Comparison of ENCODE assay signal across 23 mouse cellular contexts in genomic region chr5:36897999-36898398, GRCm38 (mm10). TPM values are rescaled to one million over a fixed set of nuclear protein-coding genes. Genes with fewer than 3 reads are reported as not detected.
A peak's percentile ranks its signal among the peaks of the same experiment; 100 is the strongest.
DNase-seq lines count a peak whose midpoint lies in the region; ATAC-seq and TF ChIP-seq lines count a peak whose summit lies in the region.
"Had no signal": no experiment of that assay in that cellular context is flagged by ENCODE, and none has a peak within 500 bp of the region (broad histone marks: within the 10 kb centered on the region; RNA-seq: fewer than 3 reads in every experiment).

No protein-coding gene starts in this region.

- no peaks in the 10 kb centered on the region for H3K36me3 ChIP-seq in forebrain, postnatal 0 days (ENCODE audit: insufficient read depth)
- no peaks in the 10 kb centered on the region for H3K36me3 ChIP-seq in forebrain, embryonic 14.5 days (ENCODE audit: control insufficient read depth, insufficient read depth, low read length)
- no peaks in the 10 kb centered on the region for H3K36me3 ChIP-seq in hindbrain, postnatal 0 days (ENCODE audit: insufficient read depth, low read length)
- no peaks in the 10 kb centered on the region for H3K36me3 ChIP-seq in hindbrain, embryonic 10.5 days
- H3K36me3 ChIP-seq in neural tube, embryonic 13.5 days = no peaks in the 10 kb centered on the region
- no peaks in the 10 kb centered on the region for H3K36me3 ChIP-seq in neural tube, embryonic 15.5 days
- H3K36me3 ChIP-seq: embryonic facial prominence, embryonic 12.5 days; embryonic facial prominence, embryonic 15.5 days; forebrain, embryonic 12.5 days; heart, embryonic 12.5 days; heart, embryonic 15.5 days; intestine, embryonic 15.5 days had no signal

- DNase-seq in cerebellum, adult 2 months = no peak
- no peak for DNase-seq in cerebellum, adult 8-10 months
- DNase-seq in forebrain, postnatal 0 days = peak; percentile 52
- DNase-seq in forebrain, embryonic 14.5 days (ENCODE audit: low spot score) = no peak
- DNase-seq in hindbrain, postnatal 0 days (ENCODE audit: low spot score) = peak; percentile 45
- no peak for DNase-seq in hindbrain, embryonic 10.5 days (ENCODE audit: low spot score)
- DNase-seq: adrenal gland, adult 8-10 months; adrenal gland, postnatal 25 days; gastrocnemius, postnatal 25 days; heart, adult 18-20 months; heart, postnatal 10 days; heart, postnatal 36 days; kidney, adult 11 months had no signal

- WGBS in cerebellum, adult 2 months = 18% methylated on average over 8 of the region's 8 CpGs
- 55% methylated on average over 8 of the region's 8 CpGs for WGBS in forebrain, postnatal 0 days
- WGBS in forebrain, embryonic 14.5 days = 68% methylated on average over 8 of the region's 8 CpGs
- 66% methylated on average over 8 of the region's 8 CpGs for WGBS in hindbrain, postnatal 0 days
- WGBS in hindbrain, embryonic 10.5 days = 90% methylated on average over 8 of the region's 8 CpGs
- 86% methylated on average over 8 of the region's 8 CpGs for WGBS in neural tube, embryonic 13.5 days
- 83% methylated on average over 8 of the region's 8 CpGs for WGBS in neural tube, embryonic 15.5 days

- no peaks in the 10 kb centered on the region for H3K27me3 ChIP-seq in cerebellum, adult 2 months (ENCODE audit: control insufficient read depth, insufficient read depth, low read length)
- H3K27me3 ChIP-seq in forebrain, postnatal 0 days (ENCODE audit: insufficient read depth, low read length) = no peaks in the 10 kb centered on the region
- H3K27me3 ChIP-seq in forebrain, embryonic 14.5 days (replicated peaks; ENCODE audit: control insufficient read depth, insufficient read depth, low read length) = no peaks in the 10 kb centered on the region
- no peaks in the 10 kb centered on the region for H3K27me3 ChIP-seq in hindbrain, postnatal 0 days (ENCODE audit: insufficient read depth, low read length)
- H3K27me3 ChIP-seq in hindbrain, embryonic 10.5 days (ENCODE audit: insufficient read depth, poor library complexity, severe bottlenecking) = no peaks in the 10 kb centered on the region
- H3K27me3 ChIP-seq in neural tube, embryonic 13.5 days = no peaks in the 10 kb centered on the region
- H3K27me3 ChIP-seq in neural tube, embryonic 15.5 days (replicated peaks) = no peaks in the 10 kb centered on the region
- H3K27me3 ChIP-seq: embryonic facial prominence, embryonic 12.5 days; intestine, embryonic 15.5 days had no signal

- H3K4me1 ChIP-seq in cerebellum, adult 2 months (ENCODE audit: control insufficient read depth, insufficient read depth, low read length) = peaks cover 85% of the 10 kb centered on the region
- H3K4me1 ChIP-seq in forebrain, postnatal 0 days (ENCODE audit: insufficient read depth) = peaks cover 10% of the 10 kb centered on the region
- H3K4me1 ChIP-seq in forebrain, embryonic 14.5 days (ENCODE audit: control insufficient read depth, insufficient read depth, low read length) = peaks cover 21% of the 10 kb centered on the region
- peaks cover 49% of the 10 kb centered on the region for H3K4me1 ChIP-seq in hindbrain, postnatal 0 days (ENCODE audit: insufficient read depth, low read length)
- peaks cover 20% of the 10 kb centered on the region; the same call in 1 of the 2 replicates for H3K4me1 ChIP-seq in hindbrain, embryonic 10.5 days (replicated peaks)
- H3K4me1 ChIP-seq in neural tube, embryonic 13.5 days (replicated peaks) = peaks cover 61% of the 10 kb centered on the region
- peaks cover 60% of the 10 kb centered on the region for H3K4me1 ChIP-seq in neural tube, embryonic 15.5 days
- H3K4me1 ChIP-seq: embryonic facial prominence, embryonic 12.5 days; embryonic facial prominence, embryonic 15.5 days; heart, embryonic 12.5 days; heart, embryonic 15.5 days; intestine, embryonic 15.5 days had no signal

- TF ChIP-seq POLR2A in cerebellum, adult 2 months (IDR thresholded peaks at IDR 0.05; ENCODE audit: borderline replicate concordance, insufficient read depth, low read length) = no peak

- no peak; the same call in 1 of the 2 replicates for ATAC-seq in forebrain, postnatal 0 days
- no peak; the same call in 1 of the 2 replicates for ATAC-seq in forebrain, embryonic 14.5 days
- ATAC-seq in hindbrain, postnatal 0 days = no peak
- ATAC-seq in neural tube, embryonic 13.5 days (ENCODE audit: low read depth) = no peak
- ATAC-seq in neural tube, embryonic 15.5 days (ENCODE audit: low FRiP score) = no peak
- ATAC-seq: activated CD4-positive, CD25-positive, alpha-beta regulatory T cell, adult 4 months; intestine, embryonic 15.5 days had no signal

- no peak overlapping the region for H3K4me3 ChIP-seq in cerebellum, adult 2 months (replicated peaks; ENCODE audit: insufficient read depth, low read depth, low read length)
- no peak overlapping the region for H3K4me3 ChIP-seq in forebrain, postnatal 0 days (ENCODE audit: low read depth, low read length)
- no peak overlapping the region for H3K4me3 ChIP-seq in forebrain, embryonic 14.5 days (ENCODE audit: low read depth, low read length)
- no peak overlapping the region for H3K4me3 ChIP-seq in hindbrain, postnatal 0 days (ENCODE audit: low read length)
- no peak overlapping the region for H3K4me3 ChIP-seq in hindbrain, embryonic 10.5 days
- no peak overlapping the region for H3K4me3 ChIP-seq in neural tube, embryonic 13.5 days
- H3K4me3 ChIP-seq in neural tube, embryonic 15.5 days (replicated peaks) = no peak overlapping the region
- H3K4me3 ChIP-seq: embryonic facial prominence, embryonic 12.5 days; embryonic facial prominence, embryonic 15.5 days; forebrain, embryonic 12.5 days; heart, embryonic 12.5 days; heart, embryonic 15.5 days; intestine, embryonic 15.5 days had no signal

- H3K9me3 ChIP-seq in forebrain, postnatal 0 days (ENCODE audit: low read length) = no peaks in the 10 kb centered on the region
- H3K9me3 ChIP-seq in forebrain, embryonic 14.5 days (replicated peaks; ENCODE audit: control insufficient read depth, low read length) = no peaks in the 10 kb centered on the region
- H3K9me3 ChIP-seq in hindbrain, postnatal 0 days (ENCODE audit: low read length) = no peaks in the 10 kb centered on the region
- peaks cover 3% of the 10 kb centered on the region; the same call in 1 of the 2 replicates for H3K9me3 ChIP-seq in hindbrain, embryonic 10.5 days
- no peaks in the 10 kb centered on the region for H3K9me3 ChIP-seq in neural tube, embryonic 13.5 days
- H3K9me3 ChIP-seq in neural tube, embryonic 15.5 days (replicated peaks) = no peaks in the 10 kb centered on the region
- H3K9me3 ChIP-seq: embryonic facial prominence, embryonic 12.5 days; embryonic facial prominence, embryonic 15.5 days; forebrain, embryonic 12.5 days; heart, embryonic 12.5 days; heart, embryonic 15.5 days; intestine, embryonic 15.5 days had no signal

- peak overlapping the region; percentile 92; the same call in 1 of the 2 replicates for H3K27ac ChIP-seq in cerebellum, adult 2 months (ENCODE audit: insufficient read depth, low read length)
- no peak overlapping the region; the same call in 1 of the 2 replicates for H3K27ac ChIP-seq in forebrain, postnatal 0 days (ENCODE audit: low read depth, low read length)
- no peak overlapping the region for H3K27ac ChIP-seq in forebrain, embryonic 14.5 days (ENCODE audit: low read depth, low read length)
- peak overlapping the region; percentile 59 for H3K27ac ChIP-seq in hindbrain, postnatal 0 days
- no peak overlapping the region for H3K27ac ChIP-seq in hindbrain, embryonic 10.5 days
- H3K27ac ChIP-seq in neural tube, embryonic 13.5 days (replicated peaks) = no peak overlapping the region
- no peak overlapping the region; the same call in 1 of the 2 replicates for H3K27ac ChIP-seq in neural tube, embryonic 15.5 days (replicated peaks)
- H3K27ac ChIP-seq: embryonic facial prominence, embryonic 12.5 days; embryonic facial prominence, embryonic 15.5 days; forebrain, embryonic 12.5 days; heart, embryonic 15.5 days; intestine, embryonic 15.5 days had no signal

- no peak for TF ChIP-seq CTCF in cerebellum, adult 2 months (IDR thresholded peaks at IDR 0.05; ENCODE audit: borderline replicate concordance, insufficient read depth, low read depth, low read length)
- no peak for TF ChIP-seq CTCF in forebrain, postnatal 0 days (IDR thresholded peaks at IDR 0.05; ENCODE audit: low read depth)
- TF ChIP-seq CTCF in hindbrain, postnatal 0 days (IDR thresholded peaks at IDR 0.05; ENCODE audit: low read depth) = no peak

- H3K4me2 ChIP-seq in forebrain, postnatal 0 days (ENCODE audit: low read depth) = no peak overlapping the region
- no peak overlapping the region for H3K4me2 ChIP-seq in forebrain, embryonic 14.5 days (ENCODE audit: low read length)
- H3K4me2 ChIP-seq in hindbrain, postnatal 0 days (ENCODE audit: low read depth, low read length) = no peak overlapping the region
- no peak overlapping the region for H3K4me2 ChIP-seq in neural tube, embryonic 13.5 days
- H3K4me2 ChIP-seq in neural tube, embryonic 15.5 days = no peak overlapping the region
- H3K4me2 ChIP-seq: embryonic facial prominence, embryonic 12.5 days; embryonic facial prominence, embryonic 15.5 days; forebrain, embryonic 12.5 days; heart, embryonic 12.5 days; heart, embryonic 15.5 days; intestine, embryonic 15.5 days had no signal

- no peak overlapping the region for H3K9ac ChIP-seq in forebrain, postnatal 0 days
- no peak overlapping the region for H3K9ac ChIP-seq in forebrain, embryonic 14.5 days (ENCODE audit: low read length)
- H3K9ac ChIP-seq in hindbrain, postnatal 0 days (replicated peaks; ENCODE audit: low read length) = no peak overlapping the region
- 0 out of 2 replicates have a peak overlapping the region, but pooled peaks have one; percentile 22 for H3K9ac ChIP-seq in neural tube, embryonic 13.5 days
- no peak overlapping the region for H3K9ac ChIP-seq in neural tube, embryonic 15.5 days (replicated peaks)
- H3K9ac ChIP-seq: embryonic facial prominence, embryonic 12.5 days; embryonic facial prominence, embryonic 15.5 days; forebrain, embryonic 12.5 days; heart, embryonic 12.5 days; heart, embryonic 15.5 days; intestine, embryonic 15.5 days had no signal

RNA-seq across cellular contexts. Expression of gene Ppp2r2c, which starts 29.7 kb away (rescaled TPM):
- 259 and 273 TPM in 2 replicates for polyA plus RNA-seq in cerebellum, adult 2 months (2012; rRNA removed)
- total RNA-seq in forebrain, postnatal 0 days (2014; rRNA removed) = 171 and 177 TPM in 2 replicates
- 75.5 and 96.1 TPM in 2 replicates for polyA plus RNA-seq in forebrain, postnatal 0 days (2015; fragmentation: Nextera tagmentation; extraction: Ambion mirVana)
- polyA plus RNA-seq in forebrain, embryonic 14.5 days (2014; fragmentation: Nextera tagmentation; extraction: Ambion mirVana) = 17.1 and 23.4 TPM in 2 replicates
- total RNA-seq in hindbrain, postnatal 0 days (2014; rRNA removed) = 255 and 263 TPM in 2 replicates
- 103 and 105 TPM in 2 replicates for polyA plus RNA-seq in hindbrain, postnatal 0 days (2015; fragmentation: Nextera tagmentation; extraction: Ambion mirVana)
- 1.1 and 1.6 TPM in 2 replicates for polyA plus RNA-seq in hindbrain, embryonic 10.5 days (2016; fragmentation: Nextera tagmentation; extraction: Ambion mirVana)
- polyA plus RNA-seq in neural tube, embryonic 13.5 days (2015; fragmentation: Nextera tagmentation; extraction: Ambion mirVana) = 43.1 and 44.8 TPM in 2 replicates
- polyA plus RNA-seq in neural tube, embryonic 15.5 days (2015; fragmentation: Nextera tagmentation; extraction: Ambion mirVana) = 56.3 and 72.9 TPM in 2 replicates
- total RNA-seq: common myeloid progenitor, adult 5-6 weeks had no signal
- polyA plus RNA-seq: activated CD4-positive, CD25-positive, alpha-beta regulatory T cell, adult 4 months had no signal

Comparison
In these comparisons a context has a peak if more than half of its experiments do, and no peak if none do; other contexts are left out.
1. DNase-seq: peak in forebrain, postnatal 0 days (single experiment) and hindbrain, postnatal 0 days (single experiment); none in cerebellum, adult 2 months (0 of 2), cerebellum, adult 8-10 months (single experiment), forebrain, embryonic 14.5 days (single experiment) and hindbrain, embryonic 10.5 days (single experiment).
2. H3K27ac ChIP-seq: peak in cerebellum, adult 2 months (single experiment) and hindbrain, postnatal 0 days (single experiment); none in forebrain, postnatal 0 days (single experiment), forebrain, embryonic 14.5 days (single experiment), hindbrain, embryonic 10.5 days (single experiment), neural tube, embryonic 13.5 days (single experiment) and neural tube, embryonic 15.5 days (single experiment).